Mouse (Mus musculus) lung, embryonic 14.5 days (tissue): Measurements from ENCODE around the gene Kifap3. TPM values are rescaled to one million over a fixed set of nuclear protein-coding genes. Genes with fewer than 3 reads are reported as not detected.
"Not testable (repeated sequence)": the region's sequence is repeated elsewhere in the genome, so short reads cannot be mapped to it uniquely, and the experiment has no call there.

Source experiments
- ATAC-seq: fragments of 200-750 bp; cut with Nextera tagmentation; 2 replicates; pipeline ENCODE4 v1.8.0; 2017; ENCODE audit warnings: mild to moderate bottlenecking, moderate TSS enrichment, moderate library complexity; ENCODE audit not compliant: insufficient read depth
- DNase-seq: peaks from one replicate; pipeline ENCODE4 v3.0.0-alpha.2; 2015
- H3K27ac ChIP-seq: fragments of 300-500 bp; sonication (generic); 2 replicates; pipeline ENCODE4 v1.5.1; 2014; ENCODE audit warnings: low read depth, mild to moderate bottlenecking, moderate library complexity
- H3K27me3 ChIP-seq: fragments of 300-500 bp; sonication (generic); 2 replicates; pipeline ENCODE4 v1.6.1; 2014; ENCODE audit warnings: low read length, control low read depth; ENCODE audit not compliant: insufficient read depth
- H3K36me3 ChIP-seq: fragments of 300-500 bp; sonication (generic); 2 replicates; pipeline ENCODE4 v1.6.1; 2014; ENCODE audit warnings: control low read depth; ENCODE audit not compliant: insufficient read depth
- H3K4me1 ChIP-seq: fragments of 300-500 bp; sonication (generic); 2 replicates; pipeline ENCODE4 v1.6.1; 2014; ENCODE audit warnings: antibody characterized with exemption, control low read depth; ENCODE audit not compliant: insufficient read depth
- H3K4me2 ChIP-seq: fragments of 300-500 bp; sonication (generic); 2 replicates; pipeline ENCODE4 v1.6.1; 2014; ENCODE audit warnings: mild to moderate bottlenecking
- H3K4me3 ChIP-seq: fragments of 300-500 bp; sonication (generic); 2 replicates; pipeline ENCODE4 v1.5.1; 2014; ENCODE audit warnings: low read depth, low read length
- H3K9ac ChIP-seq: fragments of 300-500 bp; sonication (generic); 2 replicates; pipeline ENCODE4 v1.6.1; 2014
- H3K9me3 ChIP-seq: fragments of 300-500 bp; sonication (generic); 2 replicates; pipeline ENCODE4 v1.6.1; 2016; ENCODE audit warnings: low read depth, low read length, control low read depth
- CTCF ChIP-seq: IDR thresholded peaks from 2 replicates; pipeline ENCODE4 v1.5.1; 2016; ENCODE audit warnings: antibody characterized with exemption, low read depth
- WGBS: fragments of 180-500 bp; shearing (Covaris S2); extraction: QIAGEN DNeasy Blood & Tissue Kit; methylation state at CpG from one replicate; pipeline ENCODE4 v1.1.7; 2014; 5-methylcytosine and 5-hydroxymethylcytosine counted together
- polyA plus RNA-seq: library from polyadenylated mRNA; unstranded; fragments of >200 nt; fragmentation: Nextera tagmentation; extraction: Ambion mirVana; gene quantifications from 2 replicates; pipeline ENCODE4 v1.2.1, GENCODE M21; 2014

Gene Kifap3
- polyA plus RNA-seq, 1 experiment from 2014 or later = 35.5 TPM

GRCm38 (mm10) chr1:163821365-163821764 lies 42.0 kb downstream of the Kifap3 start:
- H3K9ac ChIP-seq = no peak overlapping the region
- no peak for DNase-seq
- no peaks in the 10 kb centered on the region for H3K27me3 ChIP-seq
- no peak overlapping the region for H3K27ac ChIP-seq
- ATAC-seq = no peak
- no peaks in the 10 kb centered on the region for H3K4me1 ChIP-seq
- 0 out of 2 replicates have a peak, but pooled peaks cover 2% of the 10 kb centered on the region for H3K36me3 ChIP-seq
- no peak for TF ChIP-seq CTCF
- H3K9me3 ChIP-seq = no peaks in the 10 kb centered on the region
- H3K4me2 ChIP-seq = no peak overlapping the region
- H3K4me3 ChIP-seq = no peak overlapping the region
- 75% methylated on average over 4 of the region's 4 CpGs for WGBS

- ATAC-seq = no peak
- H3K4me2 ChIP-seq = no peak overlapping the region
- H3K27me3 ChIP-seq = no peaks in the 10 kb centered on the region
- H3K27ac ChIP-seq = no peak overlapping the region
- DNase-seq = no peak
- TF ChIP-seq CTCF = no peak
- H3K9me3 ChIP-seq = no peaks in the 10 kb centered on the region
- H3K4me1 ChIP-seq = no peaks in the 10 kb centered on the region
- H3K36me3 ChIP-seq = 0 out of 2 replicates have a peak, but pooled peaks cover 9% of the 10 kb centered on the region
- no peak overlapping the region for H3K9ac ChIP-seq
- no peak overlapping the region for H3K4me3 ChIP-seq
These were observed 50.1 kb downstream of the Kifap3 start for GRCm38 (mm10) chr1:163829482-163829881.

- Histone ChIP-seq H3K27ac (no peak overlapping the region), H3K4me1 (no peaks in the 10 kb centered on the region), H3K36me3 (0 out of 2 replicates have a peak, but pooled peaks cover 6% of the 10 kb centered on the region), H3K9ac (no peak overlapping the region), H3K9me3 (no peaks in the 10 kb centered on the region), H3K4me2 (no peak overlapping the region), H3K4me3 (no peak overlapping the region), H3K27me3 (no peaks in the 10 kb centered on the region)
- TF ChIP-seq CTCF = peak; percentile 67
- ATAC-seq (no peak), DNase-seq (peak; percentile 61)
- 59% methylated on average over 1 of the region's 1 CpGs for WGBS
These were observed 54.7 kb downstream of the Kifap3 start for GRCm38 (mm10) chr1:163834066-163834465.

GRCm38 (mm10) chr1:163835062-163835461 lies 55.7 kb downstream of the Kifap3 start:
- ATAC-seq (no peak), DNase-seq (no peak)
- Histone ChIP-seq H3K4me2 (no peak overlapping the region), H3K4me3 (no peak overlapping the region), H3K9me3 (no peaks in the 10 kb centered on the region), H3K27ac (no peak overlapping the region), H3K4me1 (no peaks in the 10 kb centered on the region), H3K9ac (no peak overlapping the region), H3K27me3 (no peaks in the 10 kb centered on the region), H3K36me3 (0 out of 2 replicates have a peak, but pooled peaks cover 4% of the 10 kb centered on the region)
- WGBS = 83% methylated on average over 2 of the region's 2 CpGs
- no peak for TF ChIP-seq CTCF

GRCm38 (mm10) chr1:163838482-163838881 lies 59.1 kb downstream of the Kifap3 start:
- DNase-seq, H3K4me3 ChIP-seq, H3K9me3 ChIP-seq, H3K9ac ChIP-seq, H3K4me1 ChIP-seq, H3K27ac ChIP-seq, H3K27me3 ChIP-seq, ATAC-seq, H3K4me2 ChIP-seq, H3K36me3 ChIP-seq: not testable (repeated sequence)
- 81% methylated on average over 3 of the region's 3 CpGs for WGBS

- no peak for TF ChIP-seq CTCF
- H3K9ac ChIP-seq = no peak overlapping the region
These were observed 61.2 kb downstream of the Kifap3 start for GRCm38 (mm10) chr1:163840555-163840954.

GRCm38 (mm10) chr1:163842238-163842637 lies 62.9 kb downstream of the Kifap3 start:
- peak; percentile 37 for TF ChIP-seq CTCF
- Histone ChIP-seq H3K4me3 (no peak overlapping the region), H3K36me3 (no peaks in the 10 kb centered on the region), H3K9me3 (no peaks in the 10 kb centered on the region), H3K9ac (no peak overlapping the region), H3K4me2 (no peak overlapping the region), H3K27me3 (no peaks in the 10 kb centered on the region), H3K4me1 (no peaks in the 10 kb centered on the region), H3K27ac (no peak overlapping the region)
- ATAC-seq = no peak
- 48% methylated on average over 2 of the region's 2 CpGs for WGBS
- DNase-seq = peak; percentile 55

More at GRCm38 (mm10) chr1:163840555-163840954, 61.2 kb downstream of the Kifap3 start:
- no peak overlapping the region for H3K4me3 ChIP-seq
- no peaks in the 10 kb centered on the region for H3K4me1 ChIP-seq
- H3K27me3 ChIP-seq = no peaks in the 10 kb centered on the region
- WGBS = 90% methylated on average over 8 of the region's 8 CpGs
- no peak overlapping the region for H3K4me2 ChIP-seq
- H3K27ac ChIP-seq = no peak overlapping the region
- ATAC-seq = no peak
- H3K9me3 ChIP-seq = no peaks in the 10 kb centered on the region
- H3K36me3 ChIP-seq = no peaks in the 10 kb centered on the region
- no peak for DNase-seq

GRCm38 (mm10) chr1:163843899-163844298 lies 64.5 kb downstream of the Kifap3 start:
- Histone ChIP-seq H3K4me1 (no peaks in the 10 kb centered on the region), H3K9me3 (no peaks in the 10 kb centered on the region), H3K36me3 (0 out of 2 replicates have a peak, but pooled peaks cover 4% of the 10 kb centered on the region), H3K27me3 (no peaks in the 10 kb centered on the region), H3K4me3 (no peak overlapping the region), H3K9ac (no peak overlapping the region), H3K4me2 (no peak overlapping the region), H3K27ac (no peak overlapping the region)
- ATAC-seq = no peak
- no peak for DNase-seq
- TF ChIP-seq CTCF = no peak
